In the genomic region with DNA sequence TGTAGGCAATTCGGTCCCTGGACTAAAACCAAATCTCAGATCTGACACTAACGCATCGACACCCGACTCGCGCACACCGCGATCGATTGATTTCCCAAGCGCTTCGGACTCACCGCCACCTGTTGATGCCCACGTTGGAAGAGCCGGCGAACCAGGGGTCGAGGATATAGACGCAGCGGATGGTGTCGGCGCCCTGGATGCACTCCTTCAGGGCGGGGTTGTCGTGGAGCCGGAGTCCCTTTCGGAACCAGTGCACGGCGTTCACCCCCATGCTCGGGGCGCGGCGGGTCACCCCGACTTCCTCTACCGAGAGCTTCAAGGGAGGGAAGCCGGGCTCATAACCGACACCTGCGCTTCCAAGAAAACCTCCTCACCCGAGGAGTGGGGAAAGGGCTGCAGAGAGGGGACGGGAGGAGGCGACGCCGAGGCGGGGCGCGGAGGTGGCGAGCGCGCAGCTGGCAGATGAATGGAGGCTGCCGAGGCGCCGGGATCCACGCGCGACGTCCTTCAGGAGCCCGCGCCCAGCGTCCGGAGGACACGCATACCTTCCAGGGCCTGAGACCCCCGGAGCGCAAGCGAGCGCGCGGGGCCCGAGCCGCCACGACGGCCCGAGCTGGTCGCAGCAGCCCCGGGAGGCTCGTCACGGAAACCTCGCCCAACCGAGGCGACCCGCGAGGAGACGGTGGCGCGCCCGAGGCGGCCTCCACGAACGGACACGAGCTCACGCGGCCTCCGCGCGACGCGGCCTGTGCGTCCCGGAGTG, we compare ENCODE assay signal across 8 mouse cellular contexts. TPM values are rescaled to one million over a fixed set of nuclear protein-coding genes. Genes with fewer than 3 reads are reported as not detected.
DNase-seq lines count a peak whose midpoint lies in the region; ATAC-seq and TF ChIP-seq lines count a peak whose summit lies in the region.

No protein-coding gene starts in this region.

- 0 out of 2 replicates have a peak, but pooled peaks cover 3% of the 10 kb centered on the region for H3K36me3 ChIP-seq in heart, embryonic 14.5 days (ENCODE audit: control insufficient read depth, insufficient read depth, low read length)

- peak overlapping the region; percentile 90 for H3K9ac ChIP-seq in heart, embryonic 14.5 days (ENCODE audit: low read length)

- peak; percentile 38 for ATAC-seq in heart, embryonic 14.5 days (ENCODE audit: insufficient number of reproducible peaks, insufficient read depth, low FRiP score, low read depth)

- no peaks in the 10 kb centered on the region for H3K9me3 ChIP-seq in heart, embryonic 14.5 days (ENCODE audit: control insufficient read depth, low read length)

- TF ChIP-seq CTCF in embryonic fibroblast, embryonic 13.5 days (IDR thresholded peaks at IDR 0.05; ENCODE audit: borderline replicate concordance, insufficient read depth, low read length), result no peak
- no peak for TF ChIP-seq CTCF in layer of hippocampus, adult 2 months (conservative IDR thresholded peaks at IDR 0.05)

- peak overlapping the region; percentile 88 for H3K4me3 ChIP-seq in embryonic fibroblast, embryonic 13.5 days (ENCODE audit: insufficient read depth, low read length)
- peak overlapping the region; percentile 61 to 91 for H3K4me3 ChIP-seq in heart, embryonic 14.5 days (ENCODE audit: control insufficient read depth in 1 of 2, insufficient read depth in 1 of 2, low read depth in 1 of 2, low read length in 2 of 2)
- H3K4me3 ChIP-seq in layer of hippocampus, adult 2 months, result peak overlapping the region; percentile 75

- under 1% methylated on average over 92 of the region's 95 CpGs for WGBS in heart, embryonic 14.5 days

- TF ChIP-seq POLR2A in embryonic fibroblast, embryonic 13.5 days (IDR thresholded peaks at IDR 0.05; ENCODE audit: low read depth, low read length), result no peak; the same call in 1 of the 2 replicates

- H3K27ac ChIP-seq in embryonic fibroblast, embryonic 13.5 days (ENCODE audit: insufficient read depth, low read length), result no peak overlapping the region
- peak overlapping the region in 1 of 2 experiments; percentile 90; a peak in 2 of 4 replicates for H3K27ac ChIP-seq in heart, embryonic 14.5 days (replicated peaks in 1 of 2; ENCODE audit: control insufficient read depth in 1 of 2, insufficient read depth in 1 of 2, low read depth in 2 of 2, low read length in 2 of 2)
- H3K27ac ChIP-seq in layer of hippocampus, adult 2 months, result peak overlapping the region; percentile 94

- no peaks in the 10 kb centered on the region for H3K27me3 ChIP-seq in heart, embryonic 14.5 days (ENCODE audit: control insufficient read depth, insufficient read depth, low read length)

- H3K4me1 ChIP-seq in embryonic fibroblast, embryonic 13.5 days (ENCODE audit: control insufficient read depth, insufficient read depth, low read length), result no peaks in the 10 kb centered on the region; the same call in 1 of the 2 replicates
- H3K4me1 ChIP-seq in heart, embryonic 14.5 days (ENCODE audit: control insufficient read depth in 2 of 2, insufficient read depth in 2 of 2, low read length in 2 of 2), result peaks cover 3 to 7% of the 10 kb centered on the region in 2 experiments; a peak in 3 of 4 replicates

- H3K4me2 ChIP-seq in heart, embryonic 14.5 days (ENCODE audit: low read length), result peak overlapping the region; percentile 99

- peak; percentile 25 for DNase-seq in ES-CJ7 (ENCODE audit: low read depth, low spot score)
- DNase-seq in brain, adult 2 months (ENCODE audit: low read depth, low spot score), result peak; percentile 21
- peak in 1 of 2 experiments; percentile 23 for DNase-seq in layer of hippocampus, adult 2 months (ENCODE audit: low spot score in 2 of 2)
- DNase-seq in lung, postnatal 10 days, result peak; percentile 54
- DNase-seq in ovary, postnatal 10 days (ENCODE audit: low spot score), result peak; percentile 14
- DNase-seq in urinary bladder, adult 2 months (ENCODE audit: low spot score), result peak; percentile 47

RNA-seq across cellular contexts. Expression of gene Cry1, which starts 0.5 kb away (rescaled TPM):
- polyA plus RNA-seq in embryonic fibroblast, embryonic 13.5 days (2011; ENCODE audit: insufficient read length, low read depth, missing spikeins), result 7.4 and 14.5 TPM in 2 replicates
- polyA plus RNA-seq in heart, embryonic 14.5 days (2014; fragmentation: Nextera tagmentation; extraction: Ambion mirVana), result 16.8 and 17.3 TPM in 2 replicates
- 10 to 100 TPM; 12.7 to 12.9 TPM for total RNA-seq in layer of hippocampus, adult 2 months (2021)
- 11.5 and 15.5 TPM in 2 replicates for polyA plus RNA-seq in urinary bladder, adult 2 months (2012; rRNA removed)

RNA-seq across cellular contexts. Expression of gene Mterf2, which starts 56.6 kb away (rescaled TPM):
- polyA plus RNA-seq in embryonic fibroblast, embryonic 13.5 days (2011; ENCODE audit: insufficient read length, low read depth, missing spikeins), result 7.9 and 11.7 TPM in 2 replicates
- 13.8 and 16.1 TPM in 2 replicates for polyA plus RNA-seq in heart, embryonic 14.5 days (2014; fragmentation: Nextera tagmentation; extraction: Ambion mirVana)
- total RNA-seq in layer of hippocampus, adult 2 months (2021), result 10 to 100 TPM; 18.9 to 22.8 TPM
- 7.7 and 9.1 TPM in 2 replicates for polyA plus RNA-seq in urinary bladder, adult 2 months (2012; rRNA removed)
